Mouse (Mus musculus) bone marrow, adult 2 months (tissue): ENCODE measurements around the gene Mthfd2l. TPM values are rescaled to one million over a fixed set of nuclear protein-coding genes. Genes with fewer than 3 reads are reported as not detected.

Source experiments
- H3K27ac ChIP-seq: fragments of 200-500 bp; 2 replicates; pipeline ENCODE4 v1.5.1; 2012; ENCODE audit warnings: low read depth, mild to moderate bottlenecking, control low read depth, inconsistent platforms, low read length; ENCODE audit not compliant: control insufficient read depth, poor library complexity, insufficient read depth
- H3K4me1 ChIP-seq: fragments of 200-500 bp; 2 replicates; pipeline ENCODE4 v1.6.1; 2011; ENCODE audit warnings: low read length; ENCODE audit not compliant: control insufficient read depth, insufficient read depth
- H3K4me3 ChIP-seq: fragments of 200-500 bp; replicated peaks from 2 replicates; pipeline ENCODE3; 2011; ENCODE audit warnings: mild to moderate bottlenecking, low read depth, low read length, control low read depth; ENCODE audit not compliant: control insufficient read depth
- CTCF ChIP-seq: fragments of 200-500 bp; IDR thresholded peaks from 2 replicates; pipeline ENCODE4 v1.5.1; 2011; ENCODE audit warnings: low read length, control low read depth; ENCODE audit not compliant: control insufficient read depth, insufficient read depth
- POLR2A ChIP-seq: fragments of 200-500 bp; IDR thresholded peaks from 2 replicates; pipeline ENCODE4 v1.6.1; 2011; ENCODE audit warnings: low read depth, mild to moderate bottlenecking, control low read depth, low read length, borderline replicate concordance; ENCODE audit not compliant: control insufficient read depth
- WGBS: fragments of 180-500 bp; shearing (Covaris S2); methylation state at CpG from one replicate; pipeline ENCODE4 v1.1.7; 2018; 5-methylcytosine and 5-hydroxymethylcytosine counted together
- polyA plus RNA-seq: library from polyadenylated mRNA; stranded (reverse); fragments of >200 nt; gene quantifications from 2 replicates; pipeline ENCODE4 v1.2.4, GENCODE M21; 2011; ENCODE audit warnings: low replicate concordance; ENCODE audit not compliant: missing spikeins, insufficient read depth, insufficient read length

Mthfd2l gene
- polyA plus RNA-seq, 1 experiment: 3.4 TPM

GRCm38 (mm10) chr5:90919495-90919894, 11.4 kb upstream of the Mthfd2l start:
- Histone ChIP-seq H3K4me1 (no peaks in the 10 kb centered on the region), H3K4me3 (no peak overlapping the region), H3K27ac (no peak overlapping the region)
- TF ChIP-seq POLR2A (no peak), CTCF (no peak)
- 67% methylated on average over 2 of the region's 2 CpGs for WGBS

GRCm38 (mm10) chr5:90922958-90923357, 8.0 kb upstream of the Mthfd2l start:
- no peak overlapping the region for H3K27ac ChIP-seq
- H3K4me3 ChIP-seq: no peak overlapping the region
- TF ChIP-seq CTCF (no peak), POLR2A (no peak)
- WGBS: 85% methylated on average over 4 of the region's 4 CpGs
- no peaks in the 10 kb centered on the region for H3K4me1 ChIP-seq

GRCm38 (mm10) chr5:90930546-90930945, 371 bp upstream of the Mthfd2l start:
- peak overlapping the region; percentile 63 for H3K4me3 ChIP-seq
- WGBS: 64% methylated on average over 2 of the region's 2 CpGs
- TF ChIP-seq POLR2A (no peak), CTCF (no peak)

GRCm38 (mm10) chr5:90931911-90932310, 994 bp downstream of the Mthfd2l start:
- WGBS: 23% methylated on average over 6 of the region's 6 CpGs
- Histone ChIP-seq H3K4me1 (no peaks in the 10 kb centered on the region), H3K4me3 (no peak overlapping the region), H3K27ac (no peak overlapping the region)
- no peak for TF ChIP-seq POLR2A
- no peak for TF ChIP-seq CTCF

More at GRCm38 (mm10) chr5:90930546-90930945, 371 bp upstream of the Mthfd2l start:
- Histone ChIP-seq H3K27ac (no peak overlapping the region), H3K4me1 (no peaks in the 10 kb centered on the region)

GRCm38 (mm10) chr5:90936706-90937105, 5.8 kb downstream of the Mthfd2l start:
- no peak for TF ChIP-seq CTCF
- no peak for TF ChIP-seq POLR2A
- H3K27ac ChIP-seq: no peak overlapping the region
- H3K4me1 ChIP-seq: no peaks in the 10 kb centered on the region
- no peak overlapping the region for H3K4me3 ChIP-seq
- WGBS: 75% methylated on average over 2 of the region's 2 CpGs

- H3K4me1 ChIP-seq: no peaks in the 10 kb centered on the region; the same call in 1 of the 2 replicates
- no peak overlapping the region for H3K27ac ChIP-seq
- TF ChIP-seq CTCF (no peak), POLR2A (no peak)
- no peak overlapping the region for H3K4me3 ChIP-seq
- WGBS: 52% methylated on average over 2 of the region's 2 CpGs
Observed at GRCm38 (mm10) chr5:90945453-90945852, 14.5 kb downstream of the Mthfd2l start.

GRCm38 (mm10) chr5:90949499-90949898, 18.6 kb downstream of the Mthfd2l start:
- Histone ChIP-seq H3K4me1 (no peaks in the 10 kb centered on the region; the same call in 1 of the 2 replicates), H3K4me3 (no peak overlapping the region), H3K27ac (no peak overlapping the region)
- 49% methylated on average over 15 of the region's 15 CpGs for WGBS
- TF ChIP-seq POLR2A: no peak
- TF ChIP-seq CTCF: no peak

GRCm38 (mm10) chr5:90951475-90951874, 20.6 kb downstream of the Mthfd2l start:
- TF ChIP-seq POLR2A: no peak
- TF ChIP-seq CTCF: no peak; the same call in 1 of the 2 replicates
- WGBS: 26% methylated on average over 2 of the region's 2 CpGs
- H3K4me3 ChIP-seq: no peak overlapping the region

GRCm38 (mm10) chr5:90952731-90953481, 22.0 kb downstream of the Mthfd2l start:
- WGBS: 66% methylated on average over 8 of the region's 8 CpGs
- Histone ChIP-seq H3K4me1 (no peaks in the 10 kb centered on the region), H3K4me3 (no peak overlapping the region), H3K27ac (no peak overlapping the region)
- TF ChIP-seq POLR2A (no peak), CTCF (peak; percentile 25; the same call in 1 of the 2 replicates)

More at GRCm38 (mm10) chr5:90951475-90951874, 20.6 kb downstream of the Mthfd2l start:
- H3K27ac ChIP-seq: no peak overlapping the region
- H3K4me1 ChIP-seq: no peaks in the 10 kb centered on the region
